In genomic region chr4:111416551-111416950, GRCm38 (mm10) we compare ENCODE assay signal across 11 mouse cellular contexts. TPM values are rescaled to one million over a fixed set of nuclear protein-coding genes. Genes with fewer than 3 reads are reported as not detected.
DNase-seq lines count a peak whose midpoint lies in the region; ATAC-seq and TF ChIP-seq lines count a peak whose summit lies in the region.
"Had no signal": no experiment of that assay in that cellular context is flagged by ENCODE, and none has a peak within 500 bp of the region (broad histone marks: within the 10 kb centered on the region; RNA-seq: fewer than 3 reads in every experiment).

No protein-coding gene starts in this region.

- no peak overlapping the region for H3K4me3 ChIP-seq in heart, embryonic 11.5 days (ENCODE audit: low read depth, low read length)
- no peak overlapping the region for H3K4me3 ChIP-seq in heart, embryonic 12.5 days
- H3K4me3 ChIP-seq in cortical plate, adult 2 months (ENCODE audit: insufficient read depth, low read length), result peak overlapping the region; percentile 53; the same call in 1 of the 2 replicates
- H3K4me3 ChIP-seq in hindbrain, embryonic 13.5 days, result peak overlapping the region; percentile 91
- no peak overlapping the region for H3K4me3 ChIP-seq in midbrain, embryonic 11.5 days (ENCODE audit: low read depth, low read length)

- no peaks in the 10 kb centered on the region for H3K27me3 ChIP-seq in heart, embryonic 11.5 days (ENCODE audit: control insufficient read depth, insufficient read depth, low read length)
- no peaks in the 10 kb centered on the region for H3K27me3 ChIP-seq in heart, embryonic 12.5 days (replicated peaks)
- no peaks in the 10 kb centered on the region for H3K27me3 ChIP-seq in hindbrain, embryonic 13.5 days
- no peaks in the 10 kb centered on the region for H3K27me3 ChIP-seq in midbrain, embryonic 11.5 days (ENCODE audit: control insufficient read depth, insufficient read depth, low read length)

- TF ChIP-seq POLR2A in cortical plate, adult 2 months (IDR thresholded peaks at IDR 0.05; ENCODE audit: extremely low read depth, insufficient read depth, low read length), result no peak

- WGBS in heart, embryonic 11.5 days (ENCODE audit: insufficient replicate concordance), result 58% methylated on average over 3 of the region's 3 CpGs
- WGBS in heart, embryonic 12.5 days, result 52% methylated on average over 3 of the region's 3 CpGs
- WGBS in hindbrain, embryonic 13.5 days, result 76% methylated on average over 3 of the region's 3 CpGs
- WGBS in midbrain, embryonic 11.5 days, result 60% methylated on average over 3 of the region's 3 CpGs

- H3K4me2 ChIP-seq in heart, embryonic 11.5 days, result peak overlapping the region; percentile 72; the same call in 1 of the 2 replicates
- no peak overlapping the region; the same call in 1 of the 2 replicates for H3K4me2 ChIP-seq in heart, embryonic 12.5 days
- H3K4me2 ChIP-seq in hindbrain, embryonic 13.5 days, result peak overlapping the region; percentile 92
- H3K4me2 ChIP-seq in midbrain, embryonic 11.5 days, result peak overlapping the region; percentile 64; the same call in 1 of the 2 replicates

- H3K9ac ChIP-seq in heart, embryonic 11.5 days (ENCODE audit: low read depth, low read length), result no peak overlapping the region
- no peak overlapping the region for H3K9ac ChIP-seq in heart, embryonic 12.5 days
- H3K9ac ChIP-seq in hindbrain, embryonic 13.5 days, result peak overlapping the region; percentile 99
- H3K9ac ChIP-seq in midbrain, embryonic 11.5 days (ENCODE audit: low read length), result no peak overlapping the region

- H3K9me3 ChIP-seq in heart, embryonic 11.5 days (replicated peaks; ENCODE audit: control insufficient read depth, low read length), result no peaks in the 10 kb centered on the region
- H3K9me3 ChIP-seq in heart, embryonic 12.5 days (replicated peaks), result no peaks in the 10 kb centered on the region
- H3K9me3 ChIP-seq in hindbrain, embryonic 13.5 days, result no peaks in the 10 kb centered on the region
- H3K9me3 ChIP-seq in midbrain, embryonic 11.5 days (ENCODE audit: control insufficient read depth, low read length), result no peaks in the 10 kb centered on the region

- DNase-seq in midbrain, embryonic 11.5 days (ENCODE audit: low spot score, missing footprints), result peak; percentile 73
- no peak for DNase-seq in frontal cortex, postnatal 36 days (ENCODE audit: low spot score in 2 of 2)
- DNase-seq in left cerebral cortex, postnatal 14 days (ENCODE audit: low spot score in 2 of 2), result no peak
- DNase-seq: adrenal gland, postnatal 25 days; cerebellum, adult 2 months; left cerebral cortex, postnatal 4 days had no signal

- H3K36me3 ChIP-seq in heart, embryonic 11.5 days (ENCODE audit: control insufficient read depth, insufficient read depth, low read length), result peaks cover 4% of the 10 kb centered on the region; the same call in 1 of the 2 replicates
- H3K36me3 ChIP-seq in heart, embryonic 12.5 days, result peaks cover 15% of the 10 kb centered on the region
- H3K36me3 ChIP-seq in hindbrain, embryonic 13.5 days, result peaks cover 21% of the 10 kb centered on the region
- no peaks in the 10 kb centered on the region for H3K36me3 ChIP-seq in midbrain, embryonic 11.5 days (ENCODE audit: control insufficient read depth, insufficient read depth, low read length)

- TF ChIP-seq CTCF in cortical plate, adult 2 months (IDR thresholded peaks at IDR 0.05; ENCODE audit: extremely low read depth, insufficient read depth, low read length), result no peak

- H3K27ac ChIP-seq in heart, embryonic 11.5 days (ENCODE audit: low read depth, low read length), result no peak overlapping the region
- H3K27ac ChIP-seq in heart, embryonic 12.5 days (ENCODE audit: poor library complexity, severe bottlenecking), result no peak overlapping the region
- H3K27ac ChIP-seq in cortical plate, adult 2 months (ENCODE audit: insufficient read depth, low read length), result no peak overlapping the region
- no peak overlapping the region for H3K27ac ChIP-seq in hindbrain, embryonic 13.5 days
- H3K27ac ChIP-seq in midbrain, embryonic 11.5 days (ENCODE audit: low read depth, low read length), result no peak overlapping the region

- no peak for ATAC-seq in heart, embryonic 11.5 days (replicated peaks; ENCODE audit: insufficient number of reproducible peaks, low FRiP score, low TSS enrichment)
- ATAC-seq in heart, embryonic 12.5 days (ENCODE audit: insufficient number of reproducible peaks, low FRiP score), result no peak
- ATAC-seq in hindbrain, embryonic 13.5 days (ENCODE audit: low FRiP score), result no peak
- no peak for ATAC-seq in midbrain, embryonic 11.5 days (ENCODE audit: low FRiP score)
- no peak for ATAC-seq in monocyte, adult 5-6 weeks (replicated peaks; ENCODE audit: insufficient number of reproducible peaks, low FRiP score, low TSS enrichment, poor library complexity, severe bottlenecking)

- H3K4me1 ChIP-seq in heart, embryonic 11.5 days (ENCODE audit: control insufficient read depth, insufficient read depth, low read length), result peaks cover 7% of the 10 kb centered on the region; the same call in 1 of the 2 replicates
- H3K4me1 ChIP-seq in heart, embryonic 12.5 days (replicated peaks), result peaks cover 11% of the 10 kb centered on the region
- H3K4me1 ChIP-seq in cortical plate, adult 2 months (ENCODE audit: control insufficient read depth, insufficient read depth, low read length), result peaks cover 2% of the 10 kb centered on the region
- H3K4me1 ChIP-seq in hindbrain, embryonic 13.5 days (replicated peaks), result peaks cover 53% of the 10 kb centered on the region
- peaks cover 7% of the 10 kb centered on the region for H3K4me1 ChIP-seq in midbrain, embryonic 11.5 days (ENCODE audit: control insufficient read depth, insufficient read depth, low read length)

- intact Hi-C loops in left cerebral cortex, postnatal 14 days (cut with DNase I), result loop anchor here (5.0 kb wide), 1 partner anchor 89 kb away; no protein-coding TSS in a partner anchor

RNA-seq across cellular contexts. Expression of gene Bend5, which starts 1.7 kb away (rescaled TPM):
- polyA plus RNA-seq in heart, embryonic 11.5 days (2014; fragmentation: Nextera tagmentation; extraction: Ambion mirVana), result 17.7 and 20.0 TPM in 2 replicates
- 19.0 and 20.6 TPM in 2 replicates for polyA plus RNA-seq in heart, embryonic 12.5 days (2016; fragmentation: Nextera tagmentation; extraction: Ambion mirVana)
- 15.5 and 16.5 TPM in 2 replicates for polyA plus RNA-seq in cortical plate, adult 2 months (2012; rRNA removed)
- polyA plus RNA-seq in hindbrain, embryonic 13.5 days (2015; fragmentation: Nextera tagmentation; extraction: Ambion mirVana), result 74.9 and 76.4 TPM in 2 replicates
- polyA plus RNA-seq in midbrain, embryonic 11.5 days (2014; fragmentation: Nextera tagmentation; extraction: Ambion mirVana), result 35.4 and 39.9 TPM in 2 replicates
- total RNA-seq in left cerebral cortex, postnatal 14 days (2021), result 10 to 100 TPM; 19.1 to 19.3 TPM
- 4.9 to 11.6 TPM (median 9.2 TPM) in 3 replicates for total RNA-seq in monocyte, adult 5-6 weeks (2017)

Comparison
In these comparisons a context has a peak if more than half of its experiments do, and no peak if none do; other contexts are left out.
1. H3K4me3 ChIP-seq: peak in cortical plate, adult 2 months (single experiment) and hindbrain, embryonic 13.5 days (single experiment); none in heart, embryonic 11.5 days (single experiment), heart, embryonic 12.5 days (single experiment) and midbrain, embryonic 11.5 days (single experiment).